Mouse (Mus musculus) embryonic facial prominence, embryonic 13.5 days (tissue): ENCODE results near the gene Ebpl. TPM values are rescaled to one million over a fixed set of nuclear protein-coding genes. Genes with fewer than 3 reads are reported as not detected.
"Not testable (repeated sequence)": the region's sequence is repeated elsewhere in the genome, so short reads cannot be mapped to it uniquely, and the experiment has no call there.

Experiments
- ATAC-seq: fragments of 200-750 bp; cut with Nextera tagmentation; 2 replicates; pipeline ENCODE4 v1.8.0; 2017; ENCODE audit warnings: low read depth; ENCODE audit not compliant: insufficient number of reproducible peaks, insufficient read depth, low FRiP score, low TSS enrichment
- H3K27ac ChIP-seq: fragments of 300-500 bp; sonication (generic); 2 replicates; pipeline ENCODE4 v1.5.1; 2015; ENCODE audit warnings: moderate library complexity, mild to moderate bottlenecking, inconsistent platforms
- H3K27me3 ChIP-seq: fragments of 300-500 bp; sonication (generic); 2 replicates; pipeline ENCODE4 v1.6.1; 2015; ENCODE audit warnings: mild to moderate bottlenecking, inconsistent platforms
- H3K36me3 ChIP-seq: fragments of 300-500 bp; sonication (generic); 2 replicates; pipeline ENCODE4 v1.6.1; 2015; ENCODE audit warnings: mild to moderate bottlenecking, inconsistent platforms
- H3K4me1 ChIP-seq: fragments of 300-500 bp; sonication (generic); 2 replicates; pipeline ENCODE4 v1.6.1; 2015; ENCODE audit warnings: inconsistent platforms
- H3K4me2 ChIP-seq: fragments of 300-500 bp; sonication (generic); 2 replicates; pipeline ENCODE4 v1.6.1; 2015; ENCODE audit warnings: moderate library complexity, mild to moderate bottlenecking, inconsistent platforms
- H3K4me3 ChIP-seq: fragments of 300-500 bp; sonication (generic); 2 replicates; pipeline ENCODE4 v1.5.1; 2015; ENCODE audit warnings: mild to moderate bottlenecking, inconsistent platforms
- H3K9ac ChIP-seq: fragments of 300-500 bp; sonication (generic); 2 replicates; pipeline ENCODE4 v1.6.1; 2015; ENCODE audit warnings: mild to moderate bottlenecking, inconsistent platforms
- H3K9me3 ChIP-seq: fragments of 300-500 bp; sonication (generic); 2 replicates; pipeline ENCODE4 v1.6.1; 2016; ENCODE audit warnings: inconsistent platforms
- WGBS: fragments of 180-500 bp; shearing (Covaris S2); methylation state at CpG from one replicate; pipeline ENCODE4 v1.1.7; 2015; ENCODE audit warnings: mixed read lengths; 5-methylcytosine and 5-hydroxymethylcytosine counted together
- polyA plus RNA-seq: library from polyadenylated mRNA; unstranded; fragments of >200 nt; fragmentation: Nextera tagmentation; extraction: Ambion mirVana; gene quantifications from 2 replicates; pipeline ENCODE4 v1.2.1, GENCODE M21; 2015

Ebpl gene
- polyA plus RNA-seq, 1 experiment from 2014 or later = 16.0 TPM

DNA sequence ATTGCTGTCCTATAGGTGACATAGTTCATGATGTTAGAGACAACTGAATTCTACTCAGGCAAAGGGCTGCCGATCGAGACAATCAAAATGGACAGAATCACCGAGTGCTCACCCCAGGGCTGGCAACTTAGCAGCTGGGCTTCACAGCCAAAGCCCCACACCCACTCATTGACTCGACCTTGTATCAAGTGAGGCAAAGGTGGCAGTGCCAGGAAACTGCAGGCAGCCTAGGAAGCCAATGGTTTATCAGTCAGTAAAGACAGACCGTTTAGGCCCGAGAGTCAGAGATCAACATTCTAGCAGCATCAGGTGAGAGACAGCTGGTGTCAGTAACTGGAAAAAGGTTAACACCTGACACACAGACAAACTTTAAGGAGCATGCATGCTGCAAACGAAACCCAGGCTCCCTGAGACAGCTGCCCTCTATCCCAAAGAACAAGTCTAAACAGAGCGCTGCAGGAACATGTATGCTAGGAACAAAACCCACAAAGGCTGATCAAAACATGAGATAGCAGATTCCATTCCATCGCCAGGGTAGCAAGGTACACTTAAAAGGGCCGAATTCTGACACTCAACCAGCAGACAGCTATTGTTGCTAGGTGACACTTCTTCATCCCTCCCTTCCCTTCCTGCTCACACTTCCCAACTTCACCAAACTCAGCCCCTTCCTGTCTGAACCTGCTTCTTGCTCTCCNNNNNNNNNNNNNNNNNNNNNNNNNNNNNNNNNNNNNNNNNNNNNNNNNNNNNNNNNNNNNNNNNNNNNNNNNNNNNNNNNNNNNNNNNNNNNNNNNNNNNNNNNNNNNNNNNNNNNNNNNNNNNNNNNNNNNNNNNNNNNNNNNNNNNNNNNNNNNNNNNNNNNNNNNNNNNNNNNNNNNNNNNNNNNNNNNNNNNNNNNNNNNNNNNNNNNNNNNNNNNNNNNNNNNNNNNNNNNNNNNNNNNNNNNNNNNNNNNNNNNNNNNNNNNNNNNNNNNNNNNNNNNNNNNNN, 5.7 kb downstream of the Ebpl start:
- Histone ChIP-seq H3K4me1 (peaks cover 19% of the 10 kb centered on the region), H3K4me3 (no peak overlapping the region), H3K27ac (peak overlapping the region; percentile 62), H3K36me3 (0 out of 2 replicates have a peak, but pooled peaks cover 6% of the 10 kb centered on the region), H3K27me3 (no peaks in the 10 kb centered on the region), H3K9ac (no peak overlapping the region), H3K9me3 (no peaks in the 10 kb centered on the region), H3K4me2 (no peak overlapping the region)
- ATAC-seq = no peak
- 72% methylated on average over 10 of the region's 10 CpGs for WGBS

GRCm38 (mm10) chr14:61350808-61351207, 9.4 kb downstream of the Ebpl start:
- no peaks in the 10 kb centered on the region for H3K9me3 ChIP-seq
- 0 out of 2 replicates have a peak, but pooled peaks cover 6% of the 10 kb centered on the region for H3K36me3 ChIP-seq
- H3K4me1 ChIP-seq = peaks cover 14% of the 10 kb centered on the region
- no peak overlapping the region for H3K4me3 ChIP-seq
- no peak for ATAC-seq
- H3K9ac ChIP-seq = no peak overlapping the region
- no peak overlapping the region for H3K27ac ChIP-seq
- no peaks in the 10 kb centered on the region for H3K27me3 ChIP-seq
- no peak overlapping the region for H3K4me2 ChIP-seq
- WGBS = 58% methylated on average over 6 of the region's 6 CpGs

DNA sequence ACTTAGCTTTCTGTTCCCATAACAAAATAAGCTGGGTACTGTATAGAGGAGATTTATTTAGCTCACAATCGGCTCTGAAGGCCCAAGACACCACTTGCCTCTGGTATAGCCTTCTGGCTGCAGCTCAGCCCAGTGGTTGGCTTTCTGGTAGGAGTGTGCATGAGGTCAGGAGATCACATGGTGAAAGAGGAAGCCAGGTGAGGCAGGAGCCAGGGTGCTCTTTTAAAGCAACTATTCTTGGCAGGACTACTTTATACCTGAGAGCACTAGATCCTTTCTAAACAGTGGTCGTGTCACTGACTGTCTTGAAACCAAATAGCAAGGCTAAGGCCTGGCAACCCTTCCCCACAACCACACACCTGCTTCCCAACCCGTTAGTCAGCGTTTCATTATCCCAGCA, 10.4 kb downstream of the Ebpl start:
- H3K36me3 ChIP-seq = no peaks in the 10 kb centered on the region
- no peaks in the 10 kb centered on the region for H3K9me3 ChIP-seq
- H3K4me3 ChIP-seq = no peak overlapping the region
- peaks cover 14% of the 10 kb centered on the region for H3K4me1 ChIP-seq
- H3K4me2 ChIP-seq = no peak overlapping the region
- no peak overlapping the region for H3K27ac ChIP-seq
- 91% methylated on average over 4 of the region's 4 CpGs for WGBS
- H3K9ac ChIP-seq = no peak overlapping the region
- H3K27me3 ChIP-seq = no peaks in the 10 kb centered on the region
- ATAC-seq = no peak

- Histone ChIP-seq H3K4me3 (no peak overlapping the region), H3K4me1 (peaks cover 9% of the 10 kb centered on the region), H3K9me3 (no peaks in the 10 kb centered on the region), H3K36me3 (no peaks in the 10 kb centered on the region), H3K27ac (no peak overlapping the region), H3K4me2 (no peak overlapping the region), H3K27me3 (no peaks in the 10 kb centered on the region), H3K9ac (no peak overlapping the region)
- WGBS = 80% methylated on average over 10 of the region's 10 CpGs
- ATAC-seq = no peak
Measured at GRCm38 (mm10) chr14:61346827-61347698, 13.2 kb downstream of the Ebpl start.

- Histone ChIP-seq H3K36me3 (no peaks in the 10 kb centered on the region; the same call in 1 of the 2 replicates), H3K9me3 (no peaks in the 10 kb centered on the region), H3K4me3 (no peak overlapping the region), H3K27ac (no peak overlapping the region), H3K4me2 (no peak overlapping the region), H3K9ac (no peak overlapping the region), H3K27me3 (no peaks in the 10 kb centered on the region), H3K4me1 (no peaks in the 10 kb centered on the region)
- ATAC-seq = no peak
- 75% methylated on average over 5 of the region's 5 CpGs for WGBS
Measured at GRCm38 (mm10) chr14:61344590-61344989, 15.6 kb downstream of the Ebpl start.

- no peak overlapping the region for H3K27ac ChIP-seq
- H3K4me2 ChIP-seq = no peak overlapping the region
- H3K9me3 ChIP-seq = no peaks in the 10 kb centered on the region
- H3K36me3 ChIP-seq = peaks cover 11% of the 10 kb centered on the region; the same call in 1 of the 2 replicates
- no peak for ATAC-seq
- 76% methylated on average over 4 of the region's 4 CpGs for WGBS
- no peak overlapping the region for H3K4me3 ChIP-seq
- H3K4me1 ChIP-seq = no peaks in the 10 kb centered on the region
- H3K27me3 ChIP-seq = no peaks in the 10 kb centered on the region
- H3K9ac ChIP-seq = no peak overlapping the region
Measured at GRCm38 (mm10) chr14:61339381-61339780, 20.9 kb downstream of the Ebpl start.

DNA sequence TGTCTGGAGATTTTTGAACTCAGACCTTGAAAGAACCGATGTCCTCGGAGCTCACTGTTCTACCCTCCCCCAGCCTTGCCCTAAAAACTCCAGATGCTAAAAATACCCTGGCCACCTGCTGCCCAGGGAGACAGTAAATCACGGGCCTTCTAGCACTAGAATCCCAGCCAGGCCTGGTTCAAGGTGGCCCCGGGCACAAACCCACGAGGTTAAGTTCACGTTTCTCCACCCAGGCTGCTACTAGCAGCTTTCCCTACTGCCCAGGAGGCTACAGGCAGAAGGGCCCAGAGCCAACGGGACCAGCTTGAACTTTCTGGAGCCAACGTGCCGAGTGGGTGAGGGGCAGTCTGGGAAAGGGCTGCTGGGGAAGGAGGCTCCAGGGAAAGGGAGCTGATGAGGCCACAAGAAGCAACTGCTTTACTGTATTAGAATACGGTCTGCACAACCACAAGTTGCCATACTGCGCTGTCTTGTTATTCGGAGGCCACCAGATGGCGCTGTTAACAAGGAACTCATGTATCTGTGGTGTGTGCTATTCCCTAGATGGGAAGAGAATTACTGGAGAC, 29.2 kb downstream of the Ebpl start:
- peak; percentile 53 for ATAC-seq
- no peaks in the 10 kb centered on the region for H3K9me3 ChIP-seq
- peak overlapping the region; percentile 59 for H3K9ac ChIP-seq
- no peaks in the 10 kb centered on the region for H3K27me3 ChIP-seq
- peaks cover 17% of the 10 kb centered on the region for H3K4me1 ChIP-seq
- peaks cover 18% of the 10 kb centered on the region; the same call in 1 of the 2 replicates for H3K36me3 ChIP-seq
- 0 out of 2 replicates have a peak overlapping the region, but pooled peaks have one; percentile 33 for H3K4me2 ChIP-seq
- H3K27ac ChIP-seq = no peak overlapping the region
- H3K4me3 ChIP-seq = no peak overlapping the region
- WGBS = 26% methylated on average over 13 of the region's 13 CpGs

GRCm38 (mm10) chr14:61330591-61330990, 29.6 kb downstream of the Ebpl start:
- Histone ChIP-seq H3K36me3 (peaks cover 14% of the 10 kb centered on the region; the same call in 1 of the 2 replicates), H3K9me3 (no peaks in the 10 kb centered on the region), H3K4me3 (no peak overlapping the region), H3K4me2 (no peak overlapping the region), H3K27me3 (no peaks in the 10 kb centered on the region), H3K4me1 (peaks cover 17% of the 10 kb centered on the region), H3K27ac (no peak overlapping the region), H3K9ac (no peak overlapping the region)
- 85% methylated on average over 11 of the region's 11 CpGs for WGBS
- ATAC-seq = no peak

- H3K4me2 ChIP-seq = peak overlapping the region; percentile 59
- H3K27ac ChIP-seq = peak overlapping the region; percentile 51
- no peak for ATAC-seq
- peaks cover 2% of the 10 kb centered on the region; the same call in 1 of the 2 replicates for H3K9me3 ChIP-seq
- peaks cover 17% of the 10 kb centered on the region for H3K4me1 ChIP-seq
- H3K36me3 ChIP-seq = no peaks in the 10 kb centered on the region
- 22% methylated on average over 19 of the region's 19 CpGs for WGBS
- H3K9ac ChIP-seq = peak overlapping the region; percentile 59
- H3K27me3 ChIP-seq = no peaks in the 10 kb centered on the region
- peak overlapping the region; percentile 26 for H3K4me3 ChIP-seq
Measured at GRCm38 (mm10) chr14:61327618-61328450, 32.4 kb downstream of the Ebpl start.

DNA sequence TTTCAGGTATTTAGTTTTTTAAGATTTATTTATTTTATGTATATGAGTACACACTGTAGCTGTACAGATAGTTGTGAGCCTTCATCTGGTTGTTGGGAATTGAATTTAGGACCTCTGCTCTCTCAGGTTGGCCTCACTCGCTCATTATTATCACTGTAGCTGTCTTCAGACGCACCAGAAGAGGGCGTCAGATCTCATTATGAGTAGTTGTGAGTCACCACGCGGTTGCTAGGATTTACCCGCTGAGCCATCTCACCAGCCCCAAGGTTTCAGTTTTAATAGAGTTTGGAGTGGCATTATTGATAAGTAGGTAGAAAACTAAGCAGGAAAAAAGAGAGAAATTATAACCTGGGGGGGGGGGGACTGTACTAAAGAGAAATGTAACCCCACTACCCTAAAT, 33.2 kb downstream of the Ebpl start:
- H3K36me3 ChIP-seq, H3K9ac ChIP-seq, H3K27ac ChIP-seq, ATAC-seq, H3K27me3 ChIP-seq, H3K9me3 ChIP-seq, H3K4me3 ChIP-seq: not testable (repeated sequence)
- Histone ChIP-seq H3K4me2 (peak overlapping the region; percentile 59; the same call in 1 of the 2 replicates), H3K4me1 (peaks cover 17% of the 10 kb centered on the region)
- 20% methylated on average over 6 of the region's 6 CpGs for WGBS
